Mouse (Mus musculus): ENCODE measurements around the gene B3galt1.

The B3galt1 gene

GRCm38 (mm10) chr2:67730771-67731170, 165.1 kb downstream of the B3galt1 start:
- no peak for DNase-seq (ENCODE audit: low spot score)

- no peak for DNase-seq (ENCODE audit: low spot score)
Observed at GRCm38 (mm10) chr2:67751585-67751984, 185.9 kb downstream of the B3galt1 start.

- no peak for DNase-seq (ENCODE audit: low spot score)
Observed at GRCm38 (mm10) chr2:67756507-67756906, 190.8 kb downstream of the B3galt1 start.

GRCm38 (mm10) chr2:67787536-67787935, 221.9 kb downstream of the B3galt1 start:
- no peak for DNase-seq (ENCODE audit: low spot score)

GRCm38 (mm10) chr2:67797561-67797960, 231.9 kb downstream of the B3galt1 start:
- no peak for DNase-seq (ENCODE audit: low spot score)

- DNase-seq (ENCODE audit: low spot score) = no peak
Observed at GRCm38 (mm10) chr2:67799981-67800380, 234.3 kb downstream of the B3galt1 start.

GRCm38 (mm10) chr2:67816149-67816548, 250.5 kb downstream of the B3galt1 start:
- DNase-seq (ENCODE audit: low spot score) = no peak

- DNase-seq (ENCODE audit: low spot score) = no peak
Observed at GRCm38 (mm10) chr2:67818014-67818413, 252.3 kb downstream of the B3galt1 start.

GRCm38 (mm10) chr2:67822360-67822759, 256.7 kb downstream of the B3galt1 start:
- no peak for DNase-seq (ENCODE audit: low spot score)

GRCm38 (mm10) chr2:67827697-67828096, 262.0 kb downstream of the B3galt1 start:
- no peak for DNase-seq (ENCODE audit: low spot score)

- no peak for DNase-seq (ENCODE audit: low spot score)
Observed at GRCm38 (mm10) chr2:67829055-67829915, 263.6 kb downstream of the B3galt1 start.

- DNase-seq (ENCODE audit: low spot score) = no peak
Observed at GRCm38 (mm10) chr2:67847806-67848205, 282.1 kb downstream of the B3galt1 start.

- no peak for DNase-seq (ENCODE audit: low spot score)
Observed at GRCm38 (mm10) chr2:67850725-67851124, 285.1 kb downstream of the B3galt1 start.

GRCm38 (mm10) chr2:67858340-67858739, 292.7 kb downstream of the B3galt1 start:
- DNase-seq (ENCODE audit: low spot score) = no peak

- no peak for DNase-seq (ENCODE audit: low spot score)
Observed at GRCm38 (mm10) chr2:67859004-67859403, 293.3 kb downstream of the B3galt1 start.

GRCm38 (mm10) chr2:67873368-67873767, 307.7 kb downstream of the B3galt1 start:
- no peak for DNase-seq (ENCODE audit: low spot score)

GRCm38 (mm10) chr2:67879836-67880235, 314.2 kb downstream of the B3galt1 start:
- no peak for DNase-seq (ENCODE audit: low spot score)

- DNase-seq (ENCODE audit: low spot score) = no peak
Observed at GRCm38 (mm10) chr2:67881713-67882281, 316.1 kb downstream of the B3galt1 start.

GRCm38 (mm10) chr2:67897956-67898689, 332.5 kb downstream of the B3galt1 start:
- no peak for DNase-seq (ENCODE audit: low spot score)

- no peak for DNase-seq (ENCODE audit: low spot score)
Observed at GRCm38 (mm10) chr2:67901574-67901973, 335.9 kb downstream of the B3galt1 start.

GRCm38 (mm10) chr2:67902651-67903292, 337.1 kb downstream of the B3galt1 start:
- no peak for DNase-seq (ENCODE audit: low spot score)

- DNase-seq (ENCODE audit: low spot score) = no peak
Observed at GRCm38 (mm10) chr2:67903769-67904168, 338.1 kb downstream of the B3galt1 start.
